Mouse (Mus musculus): Measurements from ENCODE around the gene Pbrm1.

- TF ChIP-seq CTCF (IDR thresholded peaks at IDR 0.05; ENCODE audit: borderline replicate concordance, control insufficient read depth, extremely low read depth, insufficient read depth, low read length, poor library complexity) (no peak), POLR2A (IDR thresholded peaks at IDR 0.05; ENCODE audit: control insufficient read depth, extremely low read depth, insufficient read depth, low read length, poor library complexity) (no peak)
Observed at GRCm38 (mm10) chr14:31089918-31090317, 71.0 kb downstream of the Pbrm1 start.
